Mouse (Mus musculus): ENCODE measurements around the gene Pdzd8. TPM values are rescaled to one million over a fixed set of nuclear protein-coding genes. Genes with fewer than 3 reads are reported as not detected.
A peak's percentile ranks its signal among the peaks of the same experiment; 100 is the strongest.

The Pdzd8 gene
- polyA plus RNA-seq, 1 experiment: 19.9 TPM

DNA sequence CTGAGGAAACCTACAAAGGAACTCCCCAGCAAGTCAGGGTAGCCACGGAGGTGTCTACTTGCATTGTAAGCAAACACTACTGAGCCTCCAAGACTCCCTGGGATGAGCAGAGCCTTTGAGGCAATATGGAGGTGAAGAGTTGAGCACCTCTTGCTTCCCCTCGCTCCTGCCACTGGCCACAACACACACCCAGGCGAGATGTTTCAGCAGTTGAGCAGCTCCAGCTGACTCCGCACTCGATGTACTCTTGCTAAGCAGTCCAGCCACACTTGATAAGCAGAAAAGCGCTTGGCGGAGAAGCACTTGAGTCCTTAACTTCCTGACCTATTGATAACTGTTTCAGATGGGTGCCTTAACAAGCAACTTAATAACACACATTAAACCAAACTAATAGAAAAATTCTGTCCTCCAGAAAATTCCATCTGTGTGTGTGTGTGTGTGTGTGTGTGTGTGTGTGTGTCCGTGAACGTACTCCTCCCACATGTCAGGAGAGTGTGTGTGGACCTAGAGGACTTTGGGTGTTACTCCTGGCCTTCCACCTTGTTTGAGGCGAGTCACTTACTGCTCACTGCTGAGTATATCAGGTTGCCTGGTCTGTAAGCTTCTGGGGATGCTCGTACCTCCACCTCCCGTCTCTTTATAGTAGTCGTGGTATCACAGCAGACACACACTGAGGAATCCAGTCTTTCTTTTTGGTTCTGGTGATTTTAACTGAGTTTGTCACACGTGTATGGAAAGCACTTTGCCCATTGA lies 11.4 kb upstream of the Pdzd8 start:
- Histone ChIP-seq H3K4me1 (ENCODE audit: control insufficient read depth, insufficient read depth, low read length) (no peaks in the 10 kb centered on the region), H3K27ac (ENCODE audit: insufficient read depth, low read depth, low read length) (no peak overlapping the region), H3K4me3 (ENCODE audit: insufficient read depth, low read length) (no peak overlapping the region)
- TF ChIP-seq POLR2A (IDR thresholded peaks at IDR 0.05; ENCODE audit: borderline replicate concordance, low read depth, low read length) (no peak), CTCF (IDR thresholded peaks at IDR 0.05; ENCODE audit: low read depth, low read length) (no peak)

DNA sequence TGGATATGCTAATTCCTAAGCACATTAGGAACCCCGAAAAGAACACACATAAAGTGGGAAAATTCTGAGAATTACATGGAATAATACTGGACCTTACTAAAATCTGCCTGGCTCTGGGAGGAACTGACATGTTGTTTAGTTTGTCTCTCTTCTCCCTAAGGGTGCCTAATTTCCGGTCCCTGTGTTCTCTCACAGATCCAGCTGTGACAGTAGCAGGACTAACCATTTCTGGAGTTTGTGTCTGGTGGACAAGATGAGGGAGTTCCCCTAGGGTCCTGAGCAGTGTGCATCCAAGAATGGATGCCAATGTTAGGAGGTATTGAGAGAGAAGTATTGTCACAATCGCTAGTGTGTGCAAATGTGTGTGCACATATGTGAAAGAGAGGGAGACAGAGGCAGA lies 10.8 kb upstream of the Pdzd8 start:
- Histone ChIP-seq H3K27ac (ENCODE audit: insufficient read depth, low read depth, low read length) (no peak overlapping the region), H3K4me3 (ENCODE audit: insufficient read depth, low read length) (no peak overlapping the region), H3K4me1 (ENCODE audit: control insufficient read depth, insufficient read depth, low read length) (no peaks in the 10 kb centered on the region)
- no peak for TF ChIP-seq POLR2A (IDR thresholded peaks at IDR 0.05; ENCODE audit: borderline replicate concordance, low read depth, low read length)
- TF ChIP-seq CTCF (IDR thresholded peaks at IDR 0.05; ENCODE audit: low read depth, low read length): no peak

DNA sequence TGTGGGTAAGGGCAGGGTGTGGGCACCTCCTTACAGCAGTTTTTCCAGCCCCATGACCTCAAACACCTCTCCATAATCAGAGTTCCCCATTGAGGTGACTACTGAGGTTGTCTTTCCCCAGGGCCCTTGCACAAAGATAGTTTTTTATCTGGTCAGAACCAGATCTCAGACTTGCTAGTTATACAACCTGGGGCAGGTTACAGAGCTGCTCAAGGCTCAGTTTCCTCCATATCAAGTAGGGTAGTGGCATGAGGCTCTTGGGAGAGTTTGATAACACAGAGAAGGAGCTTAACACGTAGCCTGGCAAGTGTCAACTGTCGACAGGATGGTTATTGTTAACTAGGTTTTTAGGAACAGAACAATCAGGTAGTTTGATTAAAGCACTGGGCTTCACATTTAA lies 9.3 kb upstream of the Pdzd8 start:
- Histone ChIP-seq H3K4me1 (ENCODE audit: control insufficient read depth, insufficient read depth, low read length) (peaks cover 10% of the 10 kb centered on the region), H3K27ac (ENCODE audit: insufficient read depth, low read depth, low read length) (no peak overlapping the region), H3K4me3 (ENCODE audit: insufficient read depth, low read length) (no peak overlapping the region)
- TF ChIP-seq CTCF (IDR thresholded peaks at IDR 0.05; ENCODE audit: low read depth, low read length): no peak
- TF ChIP-seq POLR2A (IDR thresholded peaks at IDR 0.05; ENCODE audit: borderline replicate concordance, low read depth, low read length): no peak

DNA sequence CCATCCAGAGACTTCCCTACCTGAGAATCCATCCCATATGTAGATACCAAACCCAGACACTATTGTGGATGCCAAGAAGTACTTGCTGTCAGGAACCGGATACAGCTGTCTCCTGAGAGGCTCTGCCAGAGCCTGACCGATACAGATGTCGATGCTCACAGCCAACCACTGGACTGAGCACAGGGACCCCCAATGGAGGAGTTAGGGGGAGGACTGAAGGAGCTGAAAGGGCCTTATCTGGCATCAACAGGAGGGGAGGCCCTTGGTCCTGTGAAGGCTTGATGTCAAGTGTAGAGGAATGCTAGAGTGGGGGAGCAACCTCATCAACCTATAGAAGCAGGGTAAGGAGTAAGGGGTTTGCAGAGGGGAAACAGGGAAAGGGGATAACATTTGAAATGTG lies 7.2 kb upstream of the Pdzd8 start:
- TF ChIP-seq POLR2A (IDR thresholded peaks at IDR 0.05; ENCODE audit: borderline replicate concordance, low read depth, low read length) (no peak), CTCF (IDR thresholded peaks at IDR 0.05; ENCODE audit: low read depth, low read length) (no peak)
- Histone ChIP-seq H3K4me3 (ENCODE audit: insufficient read depth, low read length) (no peak overlapping the region), H3K27ac (ENCODE audit: insufficient read depth, low read depth, low read length) (no peak overlapping the region), H3K4me1 (ENCODE audit: control insufficient read depth, insufficient read depth, low read length) (peaks cover 10% of the 10 kb centered on the region)

DNA sequence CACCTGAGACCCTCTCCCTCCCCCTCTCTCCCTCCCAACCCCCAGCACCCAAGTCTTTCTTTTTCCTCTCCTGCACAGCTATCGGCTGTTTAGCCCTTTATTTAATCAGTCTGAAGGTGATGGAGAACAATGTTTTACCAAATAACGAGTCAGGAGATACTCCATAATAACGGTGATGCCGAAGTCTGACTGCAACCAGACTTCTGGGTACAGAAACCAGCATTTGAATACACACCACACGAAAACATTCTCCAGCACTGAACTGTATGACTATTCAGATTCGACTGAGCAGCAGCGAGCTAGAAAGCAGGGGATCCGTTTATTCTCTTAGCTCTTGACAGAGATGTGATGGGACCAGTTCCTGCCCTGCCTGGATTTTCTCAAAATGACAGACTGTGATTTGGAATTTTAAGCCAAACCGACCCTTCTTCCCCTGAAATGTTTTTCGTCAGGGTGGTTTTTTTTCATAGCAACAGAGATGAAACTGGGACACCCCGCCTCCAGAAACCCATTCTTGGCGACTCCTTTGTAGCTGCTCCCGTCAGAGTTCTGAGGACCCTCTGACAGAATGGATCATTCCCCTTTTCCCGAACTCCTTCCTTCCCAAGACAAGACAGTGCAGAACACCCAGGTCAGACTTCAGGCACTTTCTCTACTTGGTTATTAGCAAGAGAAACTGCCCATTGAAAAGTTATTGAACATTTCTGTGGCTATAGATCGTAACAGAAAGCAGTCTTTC lies 5.7 kb upstream of the Pdzd8 start:
- TF ChIP-seq CTCF (IDR thresholded peaks at IDR 0.05; ENCODE audit: low read depth, low read length): no peak
- TF ChIP-seq POLR2A (IDR thresholded peaks at IDR 0.05; ENCODE audit: borderline replicate concordance, low read depth, low read length): no peak
- Histone ChIP-seq H3K27ac (ENCODE audit: insufficient read depth, low read depth, low read length) (no peak overlapping the region), H3K4me3 (ENCODE audit: insufficient read depth, low read length) (no peak overlapping the region), H3K4me1 (ENCODE audit: control insufficient read depth, insufficient read depth, low read length) (peaks cover 10% of the 10 kb centered on the region)

DNA sequence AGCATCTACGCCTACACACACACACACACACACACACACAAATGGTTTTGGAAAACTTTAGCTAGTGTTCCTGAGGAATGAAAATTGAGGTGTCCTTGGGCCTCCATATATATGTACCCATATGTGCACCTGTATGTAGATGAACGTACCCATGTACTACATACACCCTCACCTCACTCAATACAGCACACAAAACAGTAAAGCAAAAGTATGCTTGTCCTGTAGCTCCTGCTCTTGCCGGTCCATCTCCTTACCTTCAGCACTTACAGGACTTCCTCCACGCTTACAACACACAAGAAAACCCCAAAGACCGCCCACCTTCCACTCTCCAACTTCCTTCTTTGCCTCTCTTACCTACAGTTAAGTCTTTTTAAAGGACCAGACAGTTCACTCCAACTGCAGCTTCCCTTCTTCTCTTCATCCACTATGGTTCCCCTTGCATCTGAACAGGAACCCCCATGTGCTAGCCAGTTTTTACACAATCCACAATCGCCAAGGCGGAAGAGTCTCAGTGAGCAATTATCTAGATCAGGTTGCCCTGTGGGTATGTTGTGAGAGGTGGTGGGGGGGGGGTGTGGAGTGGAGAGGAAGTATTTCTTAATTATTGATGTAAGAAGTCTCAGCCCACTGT lies 4.8 kb upstream of the Pdzd8 start:
- H3K27ac ChIP-seq (ENCODE audit: insufficient read depth, low read depth, low read length): no peak overlapping the region
- TF ChIP-seq POLR2A (IDR thresholded peaks at IDR 0.05; ENCODE audit: borderline replicate concordance, low read depth, low read length): no peak
- no peak for TF ChIP-seq CTCF (IDR thresholded peaks at IDR 0.05; ENCODE audit: low read depth, low read length)
- H3K4me1 ChIP-seq (ENCODE audit: control insufficient read depth, insufficient read depth, low read length): peaks cover 10% of the 10 kb centered on the region
- H3K4me3 ChIP-seq (ENCODE audit: insufficient read depth, low read length): no peak overlapping the region

DNA sequence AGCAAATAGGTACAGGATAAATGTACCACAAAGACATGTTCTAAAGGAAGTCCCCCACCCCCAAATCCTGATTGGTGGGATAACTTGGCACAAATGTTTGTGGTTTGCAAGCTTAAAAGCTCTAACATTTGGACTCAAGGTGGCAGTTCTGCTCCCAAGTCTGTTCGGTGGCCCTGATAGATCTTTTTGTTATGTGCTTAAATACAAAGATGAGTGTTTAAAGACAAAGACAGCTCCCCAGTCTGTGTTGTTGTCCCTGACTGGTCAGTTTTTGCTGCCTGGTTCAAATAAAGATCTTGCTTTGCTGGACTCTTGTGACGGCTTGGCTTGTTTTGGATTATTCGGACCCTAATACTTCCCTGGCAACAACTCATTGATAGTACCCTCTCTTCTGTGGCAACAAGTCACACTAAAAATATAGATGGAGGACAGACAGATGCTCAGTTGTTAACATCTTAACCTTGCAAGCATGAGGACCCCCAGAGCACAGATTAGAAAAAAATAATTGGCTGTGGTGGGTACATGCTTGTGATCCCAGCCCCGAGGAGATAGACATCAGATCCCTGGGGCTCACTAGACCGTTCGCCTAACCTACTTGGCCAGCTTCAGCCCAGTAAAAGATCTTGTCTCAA lies 3.9 kb upstream of the Pdzd8 start:
- peaks cover 10% of the 10 kb centered on the region for H3K4me1 ChIP-seq (ENCODE audit: control insufficient read depth, insufficient read depth, low read length)
- H3K4me3 ChIP-seq (ENCODE audit: insufficient read depth, low read length): no peak overlapping the region
- no peak overlapping the region for H3K27ac ChIP-seq (ENCODE audit: insufficient read depth, low read depth, low read length)
- no peak for TF ChIP-seq CTCF (IDR thresholded peaks at IDR 0.05; ENCODE audit: low read depth, low read length)
- no peak for TF ChIP-seq POLR2A (IDR thresholded peaks at IDR 0.05; ENCODE audit: borderline replicate concordance, low read depth, low read length)

DNA sequence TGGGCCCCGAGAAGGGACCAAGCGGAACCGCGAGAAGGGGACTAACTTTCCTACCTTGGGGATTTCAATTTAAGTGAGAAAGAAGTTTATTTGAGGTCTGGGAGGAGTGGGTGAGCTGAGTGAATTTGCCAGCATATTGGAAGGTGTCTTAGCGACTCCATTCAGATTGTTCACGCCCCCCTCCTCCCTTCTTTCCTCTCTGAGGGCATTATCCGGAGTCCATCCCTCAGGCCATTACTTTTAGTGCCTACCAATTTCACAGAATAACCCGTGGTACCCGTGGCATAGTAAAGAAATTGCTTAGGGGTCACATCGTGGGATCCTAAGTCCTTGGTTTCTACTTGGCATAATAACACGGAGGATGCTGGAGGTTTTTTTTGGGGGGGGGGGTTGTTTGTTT lies 745 bp upstream of the Pdzd8 start:
- H3K27ac ChIP-seq (ENCODE audit: insufficient read depth, low read depth, low read length): no peak overlapping the region
- TF ChIP-seq POLR2A (IDR thresholded peaks at IDR 0.05; ENCODE audit: borderline replicate concordance, low read depth, low read length) (no peak), CTCF (IDR thresholded peaks at IDR 0.05; ENCODE audit: low read depth, low read length) (no peak)
- H3K4me3 ChIP-seq (ENCODE audit: insufficient read depth, low read length): peak overlapping the region; percentile 86
- H3K4me1 ChIP-seq (ENCODE audit: control insufficient read depth, insufficient read depth, low read length): peaks cover 10% of the 10 kb centered on the region

DNA sequence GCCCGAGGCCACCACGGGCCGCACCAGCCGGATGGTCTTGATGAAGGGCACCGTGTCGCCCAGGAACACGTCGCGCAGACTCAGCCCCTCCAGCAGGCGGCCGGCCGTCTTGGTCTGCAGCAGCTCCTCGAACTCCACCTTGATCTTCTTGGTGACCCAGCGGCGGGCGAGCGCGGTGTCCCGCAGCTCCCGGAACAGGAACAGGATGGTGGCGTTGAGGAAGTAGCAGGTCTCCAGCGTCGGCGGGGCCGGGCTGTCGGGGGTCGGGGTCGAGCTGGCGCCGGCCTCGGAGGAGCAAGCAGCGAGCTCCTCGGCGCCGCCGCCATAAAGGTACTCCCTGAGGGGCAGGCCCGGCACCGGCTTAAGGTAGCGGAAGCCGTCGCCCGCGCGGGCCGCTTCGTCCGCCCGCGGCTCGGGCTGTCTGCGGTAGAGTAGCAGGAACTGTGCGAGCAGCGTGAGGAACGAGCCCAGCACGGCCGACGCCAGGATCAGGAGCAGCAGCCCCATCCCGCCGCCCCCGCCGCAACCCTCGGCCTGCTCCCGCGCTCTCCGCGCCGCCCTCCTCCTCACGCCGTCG lies 411 bp downstream of the Pdzd8 start:
- peaks cover 5% of the 10 kb centered on the region for H3K4me1 ChIP-seq (ENCODE audit: control insufficient read depth, insufficient read depth, low read length)
- no peak for TF ChIP-seq POLR2A (IDR thresholded peaks at IDR 0.05; ENCODE audit: borderline replicate concordance, low read depth, low read length)
- TF ChIP-seq CTCF (IDR thresholded peaks at IDR 0.05; ENCODE audit: low read depth, low read length): no peak
- H3K4me3 ChIP-seq (ENCODE audit: insufficient read depth, low read length): peak overlapping the region; percentile 86
- peak overlapping the region; percentile 77 for H3K27ac ChIP-seq (ENCODE audit: insufficient read depth, low read depth, low read length)

Data from bone marrow macrophage, adult 2 months (primary cell).